Mouse (Mus musculus) E14TG2a.4 (cell line): ENCODE results near the gene Ctnnd2.

ENCODE experiments used
- CTCF ChIP-seq: conservative IDR thresholded peaks from 2 replicates; pipeline ENCODE4 v1.5.1; 2014; ENCODE audit warnings: low read length
- NANOG ChIP-seq: IDR thresholded peaks from 2 replicates; pipeline ENCODE4 v1.6.1; 2014; ENCODE audit warnings: borderline replicate concordance, low read length, mixed read lengths
- POU5F1 ChIP-seq: IDR thresholded peaks from 2 replicates; pipeline ENCODE4 v1.6.1; 2014; ENCODE audit warnings: low read length, borderline replicate concordance

- TF ChIP-seq CTCF = no peak
- TF ChIP-seq NANOG = no peak
- TF ChIP-seq POU5F1 = no peak
These were observed 343.0 kb downstream of the Ctnnd2 start for GRCm38 (mm10) chr15:30515425-30515824.
